Mouse (Mus musculus) hindbrain, embryonic 16.5 days (tissue): Measurements from ENCODE around the gene Zfp553. TPM values are rescaled to one million over a fixed set of nuclear protein-coding genes. Genes with fewer than 3 reads are reported as not detected.
A peak's percentile ranks its signal among the peaks of the same experiment; 100 is the strongest.

Source experiments
- ATAC-seq: fragments of 200-750 bp; cut with Nextera tagmentation; 2 replicates; pipeline ENCODE4 v1.8.0; 2017; ENCODE audit warnings: moderate TSS enrichment, moderate library complexity
- H3K27ac ChIP-seq: fragments of 300-500 bp; sonication (generic); 2 replicates; pipeline ENCODE4 v1.5.1; 2014; ENCODE audit warnings: low read depth, mild to moderate bottlenecking, control low read depth, low read length, moderate library complexity
- H3K27me3 ChIP-seq: fragments of 300-500 bp; sonication (generic); replicated peaks from 2 replicates; pipeline ENCODE4 v1.6.1; 2014; ENCODE audit warnings: low read length; ENCODE audit not compliant: control insufficient read depth, insufficient read depth
- H3K36me3 ChIP-seq: fragments of 300-500 bp; sonication (generic); 2 replicates; pipeline ENCODE4 v1.6.1; 2014; ENCODE audit warnings: mild to moderate bottlenecking, low read length, moderate library complexity, mixed read lengths; ENCODE audit not compliant: control insufficient read depth, insufficient read depth
- H3K4me1 ChIP-seq: fragments of 300-500 bp; sonication (generic); 2 replicates; pipeline ENCODE4 v1.6.1; 2014; ENCODE audit warnings: low read depth, low read length; ENCODE audit not compliant: control insufficient read depth, insufficient read depth
- H3K4me2 ChIP-seq: fragments of 300-500 bp; sonication (generic); 2 replicates; pipeline ENCODE4 v1.6.1; 2014; ENCODE audit warnings: mild to moderate bottlenecking, low read length, control low read depth, moderate library complexity
- H3K4me3 ChIP-seq: fragments of 300-500 bp; sonication (generic); 2 replicates; pipeline ENCODE4 v1.5.1; 2014; ENCODE audit warnings: mild to moderate bottlenecking, low read length, control low read depth, moderate library complexity
- H3K9ac ChIP-seq: fragments of 300-500 bp; sonication (generic); 2 replicates; pipeline ENCODE4 v1.6.1; 2014; ENCODE audit warnings: low read depth, mild to moderate bottlenecking, control low read depth, low read length, moderate library complexity
- H3K9me3 ChIP-seq: fragments of 300-500 bp; sonication (generic); 2 replicates; pipeline ENCODE4 v1.6.1; 2014; ENCODE audit warnings: mild to moderate bottlenecking, low read length, moderate library complexity; ENCODE audit not compliant: control insufficient read depth
- WGBS: fragments of 180-500 bp; shearing (Covaris S2); extraction: QIAGEN DNeasy Blood & Tissue Kit; methylation state at CpG from one replicate; pipeline ENCODE4 v1.1.7; 2014; 5-methylcytosine and 5-hydroxymethylcytosine counted together
- polyA plus RNA-seq: library from polyadenylated mRNA; unstranded; fragments of >200 nt; fragmentation: Nextera tagmentation; extraction: Ambion mirVana; gene quantifications from 2 replicates; pipeline ENCODE4 v1.2.1, GENCODE M21; 2015

The Zfp553 gene
- polyA plus RNA-seq, 1 experiment from 2014 or later = 42.7 TPM

DNA sequence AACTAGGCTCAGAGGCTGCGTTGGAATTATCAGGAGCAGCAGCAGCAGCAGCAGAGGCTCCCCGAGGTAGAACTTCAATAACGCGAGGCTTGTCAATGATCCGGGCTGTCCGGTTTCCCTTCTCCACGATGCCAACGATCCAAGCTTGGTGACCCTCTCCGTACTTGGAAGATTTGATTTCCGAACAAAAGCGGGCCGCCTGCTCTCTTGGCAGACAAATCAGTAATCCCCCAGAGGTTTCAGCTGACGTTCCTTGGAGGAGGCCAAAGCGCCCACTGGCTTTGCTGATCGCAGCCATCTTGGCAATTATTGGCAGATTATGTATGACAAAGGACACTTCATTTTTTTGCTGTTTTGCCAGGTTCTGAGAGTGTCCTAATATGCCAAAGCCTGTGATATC is 39.7 kb downstream of the Zfp553 start:
- Histone ChIP-seq H3K9me3 (peaks cover 4% of the 10 kb centered on the region), H3K36me3 (peaks cover 4% of the 10 kb centered on the region), H3K27me3 (no peaks in the 10 kb centered on the region), H3K4me2 (peak overlapping the region; percentile 65), H3K4me3 (no peak overlapping the region; the same call in 1 of the 2 replicates), H3K4me1 (peaks cover 10% of the 10 kb centered on the region), H3K27ac (no peak overlapping the region), H3K9ac (no peak overlapping the region)
- WGBS = 90% methylated on average over 15 of the region's 15 CpGs
- no peak for ATAC-seq

DNA sequence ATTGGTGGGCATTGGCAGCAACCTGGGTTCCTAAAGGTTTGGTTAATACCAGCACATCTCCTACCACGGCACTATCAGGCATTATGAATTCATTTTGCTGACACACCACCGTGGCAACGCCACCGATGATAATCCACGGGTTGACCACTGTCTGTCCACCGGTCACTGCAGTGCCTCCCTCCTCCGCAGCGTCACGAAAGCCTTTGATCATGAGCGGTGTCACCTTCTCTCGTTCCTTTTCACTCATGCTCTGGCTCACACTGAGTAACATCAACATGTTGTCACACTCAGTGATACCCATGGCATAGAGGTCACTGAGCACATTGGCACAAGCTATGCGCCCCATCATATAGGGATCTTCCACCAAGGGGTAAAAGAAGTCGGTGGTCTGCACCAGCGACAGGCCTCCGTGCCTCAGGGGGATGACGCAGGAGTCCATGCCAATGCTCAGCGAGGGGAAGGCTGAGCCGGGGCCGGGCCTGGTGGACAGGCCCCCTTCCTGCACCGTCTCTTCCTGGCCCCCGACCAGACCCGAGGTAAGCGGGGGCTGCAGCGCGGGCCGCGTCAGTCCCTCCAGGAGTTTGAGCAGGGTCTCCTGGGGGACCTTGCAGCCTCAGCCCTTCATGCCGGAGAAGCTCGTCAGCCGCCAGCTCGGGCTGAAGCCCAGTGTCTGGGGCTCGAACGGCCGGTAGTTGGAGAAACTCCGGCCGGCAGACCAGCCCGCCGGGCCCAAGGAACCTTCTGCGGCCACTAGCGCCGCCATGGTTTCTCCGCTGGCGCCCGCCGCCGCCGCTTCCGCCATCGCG is 40.5 kb downstream of the Zfp553 start:
- H3K9ac ChIP-seq = peak overlapping the region; percentile 92
- H3K4me1 ChIP-seq = peaks cover 10% of the 10 kb centered on the region
- H3K27ac ChIP-seq = peak overlapping the region; percentile 88
- WGBS = 17% methylated on average over 43 of the region's 50 CpGs
- peak overlapping the region; percentile 65 for H3K4me2 ChIP-seq
- H3K4me3 ChIP-seq = peak overlapping the region; percentile 85
- peaks cover 4% of the 10 kb centered on the region for H3K36me3 ChIP-seq
- H3K9me3 ChIP-seq = peaks cover 2% of the 10 kb centered on the region
- no peaks in the 10 kb centered on the region for H3K27me3 ChIP-seq
- ATAC-seq = peak; percentile 69

DNA sequence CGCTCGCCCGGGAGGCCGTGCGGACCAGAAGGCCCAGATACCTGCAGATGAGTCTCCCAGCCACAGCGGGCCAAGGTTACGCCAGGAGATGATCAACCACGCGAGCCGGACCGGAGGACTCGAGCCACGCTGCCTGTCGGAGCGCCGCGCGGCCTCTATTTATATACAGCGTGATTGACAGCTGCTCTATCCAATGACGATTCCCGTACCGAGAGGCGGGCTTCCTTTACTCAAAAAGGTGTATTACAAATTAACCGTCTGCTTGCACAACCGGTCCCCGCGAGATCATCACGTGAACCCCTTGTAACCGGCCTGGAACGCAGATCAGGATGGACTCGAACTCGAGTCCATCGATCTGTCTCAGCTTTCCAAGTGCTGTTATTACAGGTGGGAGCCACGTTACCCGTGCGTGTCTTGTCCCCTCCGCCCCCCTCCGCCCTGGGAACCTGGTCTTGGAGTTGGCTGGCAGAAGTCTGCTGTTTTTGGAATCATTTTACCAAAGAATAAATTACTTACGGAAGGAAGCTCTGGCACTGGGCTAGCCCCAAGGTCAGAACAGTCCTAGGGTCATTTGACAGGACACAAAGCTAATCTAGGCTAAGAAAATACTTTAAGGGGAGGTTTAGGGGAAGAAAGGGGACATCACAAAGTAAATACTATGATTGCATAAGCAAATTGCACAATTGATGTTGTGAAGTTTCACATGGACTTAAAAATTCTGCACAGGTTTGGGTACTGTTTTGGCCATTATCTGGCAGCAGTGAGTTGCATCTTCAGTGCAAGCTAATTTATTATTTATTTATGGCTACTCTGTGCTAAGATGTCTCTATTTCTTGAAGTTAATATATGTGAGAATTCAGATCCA is 41.3 kb downstream of the Zfp553 start, which contains the start of gene Sephs2:
TSS of gene Sephs2 (minus strand) at position 131 of the 865 bp plus-strand sequence.
- ATAC-seq = peak; percentile 92
- Histone ChIP-seq H3K4me1 (peaks cover 10% of the 10 kb centered on the region), H3K27me3 (no peaks in the 10 kb centered on the region), H3K27ac (peak within 1 kb of the TSS; percentile 88), H3K9ac (peak within 1 kb of the TSS; percentile 92), H3K4me3 (peak within 1 kb of the TSS; percentile 85), H3K4me2 (peak within 1 kb of the TSS; percentile 65), H3K36me3 (peaks cover 4% of the 10 kb centered on the region), H3K9me3 (no peaks in the 10 kb centered on the region)
- WGBS = 2% methylated on average over 39 of the region's 39 CpGs

DNA sequence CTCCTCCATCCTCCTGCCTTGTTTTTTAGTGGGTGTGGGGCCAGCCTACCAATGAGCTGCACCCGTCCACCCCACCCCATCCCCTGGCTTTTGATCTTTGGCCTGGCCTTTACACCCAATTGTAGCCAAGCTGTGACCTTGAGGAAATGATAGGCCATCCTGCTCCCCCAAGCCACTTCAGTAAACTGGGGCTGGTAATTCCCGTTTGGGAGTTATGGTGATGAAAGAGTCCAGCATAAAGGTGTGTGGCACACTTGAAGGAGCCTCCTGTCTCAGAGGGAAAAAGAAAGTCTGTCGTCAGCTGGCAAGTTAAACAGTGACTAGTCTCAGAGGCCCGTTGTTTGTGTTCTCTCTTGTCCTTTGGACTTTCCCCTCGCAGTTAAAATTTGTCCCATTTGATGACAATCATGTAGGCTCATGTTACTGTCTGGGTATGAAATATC is 43.7 kb downstream of the Zfp553 start:
- H3K27ac ChIP-seq = no peak overlapping the region
- 74% methylated on average over 5 of the region's 5 CpGs for WGBS
- no peaks in the 10 kb centered on the region for H3K27me3 ChIP-seq
- ATAC-seq = no peak
- H3K4me3 ChIP-seq = no peak overlapping the region
- no peak overlapping the region for H3K4me2 ChIP-seq
- no peaks in the 10 kb centered on the region for H3K9me3 ChIP-seq
- no peaks in the 10 kb centered on the region; the same call in 1 of the 2 replicates for H3K36me3 ChIP-seq
- no peak overlapping the region for H3K9ac ChIP-seq
- H3K4me1 ChIP-seq = peaks cover 10% of the 10 kb centered on the region

DNA sequence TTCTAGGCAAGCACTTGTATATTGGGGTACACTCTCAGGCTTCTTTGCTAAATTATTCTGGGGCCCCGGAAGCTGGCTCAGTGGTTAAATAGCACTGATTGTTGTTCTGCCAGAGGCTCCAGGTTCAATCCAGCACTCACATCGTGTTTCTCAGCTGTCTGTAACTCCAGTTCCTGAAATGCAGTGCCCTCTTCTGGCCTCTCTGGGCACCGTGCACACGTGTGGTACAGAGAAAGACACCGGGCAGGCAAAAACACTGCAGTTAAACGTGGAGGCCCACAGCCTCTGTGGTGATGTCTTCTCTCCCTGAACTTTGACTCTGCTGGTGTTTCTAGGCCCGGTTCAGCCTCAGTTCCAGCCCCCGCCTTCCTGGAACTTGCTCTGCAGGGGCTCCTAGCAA is 45.5 kb downstream of the Zfp553 start:
- WGBS = 17% methylated on average over 8 of the region's 8 CpGs
- H3K27me3 ChIP-seq = no peaks in the 10 kb centered on the region
- no peak overlapping the region for H3K4me3 ChIP-seq
- no peak overlapping the region for H3K9ac ChIP-seq
- H3K4me1 ChIP-seq = peaks cover 3% of the 10 kb centered on the region; the same call in 1 of the 2 replicates
- H3K27ac ChIP-seq = no peak overlapping the region
- no peaks in the 10 kb centered on the region for H3K36me3 ChIP-seq
- no peak for ATAC-seq
- H3K4me2 ChIP-seq = no peak overlapping the region
- H3K9me3 ChIP-seq = no peaks in the 10 kb centered on the region

DNA sequence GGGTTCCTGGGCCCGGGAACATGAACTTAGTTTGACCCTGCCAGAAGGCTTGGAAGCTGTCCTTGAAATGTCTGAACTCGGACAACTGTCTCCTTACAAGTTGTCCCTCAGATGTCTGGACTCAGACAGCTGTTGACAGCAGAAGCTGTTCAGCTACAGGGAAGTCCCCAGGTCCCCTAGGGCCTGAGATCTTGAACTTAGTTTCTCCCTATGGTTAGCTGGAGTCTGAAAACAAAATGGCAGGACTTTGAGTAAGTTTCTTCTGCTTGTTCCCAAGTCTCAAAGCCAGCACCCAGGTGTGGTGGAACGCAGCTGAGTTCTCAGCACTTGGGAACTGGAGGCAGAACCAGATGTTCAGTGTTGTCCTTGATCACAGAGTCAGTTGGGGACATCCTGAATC is 47.2 kb downstream of the Zfp553 start:
- no peak overlapping the region for H3K4me3 ChIP-seq
- H3K9me3 ChIP-seq = no peaks in the 10 kb centered on the region
- no peaks in the 10 kb centered on the region for H3K27me3 ChIP-seq
- H3K36me3 ChIP-seq = no peaks in the 10 kb centered on the region
- H3K27ac ChIP-seq = no peak overlapping the region
- no peak overlapping the region for H3K9ac ChIP-seq
- no peaks in the 10 kb centered on the region for H3K4me1 ChIP-seq
- no peak overlapping the region for H3K4me2 ChIP-seq
- no peak for ATAC-seq
- WGBS = 70% methylated on average over 3 of the region's 3 CpGs

DNA sequence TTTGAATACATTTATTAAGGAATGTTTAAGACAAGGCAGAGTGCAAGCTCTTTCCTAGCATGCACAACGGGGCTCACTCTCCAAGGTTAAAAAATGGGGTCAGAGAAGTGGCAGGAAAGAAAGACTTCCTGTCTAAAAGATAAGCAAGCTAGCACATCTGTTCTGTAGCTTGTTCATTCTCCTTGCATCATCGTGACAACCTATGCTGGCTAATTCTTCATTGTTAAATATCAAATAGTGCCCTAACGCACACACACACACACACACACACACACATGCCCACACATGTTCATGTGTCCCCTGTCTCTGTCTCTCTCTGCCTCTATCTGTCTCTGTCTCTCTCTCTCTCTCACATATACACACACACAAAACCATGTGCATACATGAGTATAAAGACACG is 48.3 kb downstream of the Zfp553 start:
- H3K4me1 ChIP-seq = no peaks in the 10 kb centered on the region
- 83% methylated on average over 4 of the region's 4 CpGs for WGBS
- H3K9me3 ChIP-seq = no peaks in the 10 kb centered on the region
- no peaks in the 10 kb centered on the region for H3K27me3 ChIP-seq
- no peak overlapping the region for H3K4me2 ChIP-seq
- H3K9ac ChIP-seq = no peak overlapping the region
- no peak overlapping the region for H3K27ac ChIP-seq
- ATAC-seq = no peak
- no peaks in the 10 kb centered on the region for H3K36me3 ChIP-seq
- H3K4me3 ChIP-seq = no peak overlapping the region

DNA sequence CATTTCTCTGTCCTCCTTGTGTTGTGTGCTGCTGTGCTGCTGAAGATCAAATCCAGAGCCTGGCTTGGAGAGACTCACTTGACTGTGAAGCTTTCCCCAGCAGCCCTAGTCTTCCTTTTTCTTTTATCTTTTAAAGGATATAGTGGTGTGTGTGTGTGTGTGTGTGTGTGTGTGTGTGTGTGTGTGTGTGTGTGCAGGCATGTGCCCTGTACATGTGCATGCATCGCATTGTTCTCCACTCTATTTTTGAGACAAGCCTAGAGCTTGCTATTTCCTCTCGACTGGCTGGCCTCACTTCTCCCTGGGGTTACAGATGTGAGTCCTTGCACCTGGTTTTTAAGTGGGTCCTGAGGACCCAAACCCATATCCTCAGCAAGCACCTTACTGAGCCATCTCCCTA is 49.3 kb downstream of the Zfp553 start:
- ATAC-seq = no peak
- H3K27me3 ChIP-seq = no peaks in the 10 kb centered on the region
- H3K27ac ChIP-seq = no peak overlapping the region
- no peaks in the 10 kb centered on the region for H3K9me3 ChIP-seq
- no peak overlapping the region for H3K4me3 ChIP-seq
- no peaks in the 10 kb centered on the region for H3K4me1 ChIP-seq
- no peaks in the 10 kb centered on the region for H3K36me3 ChIP-seq
- H3K9ac ChIP-seq = no peak overlapping the region
- no peak overlapping the region for H3K4me2 ChIP-seq
- WGBS = 81% methylated on average over 2 of the region's 2 CpGs

DNA sequence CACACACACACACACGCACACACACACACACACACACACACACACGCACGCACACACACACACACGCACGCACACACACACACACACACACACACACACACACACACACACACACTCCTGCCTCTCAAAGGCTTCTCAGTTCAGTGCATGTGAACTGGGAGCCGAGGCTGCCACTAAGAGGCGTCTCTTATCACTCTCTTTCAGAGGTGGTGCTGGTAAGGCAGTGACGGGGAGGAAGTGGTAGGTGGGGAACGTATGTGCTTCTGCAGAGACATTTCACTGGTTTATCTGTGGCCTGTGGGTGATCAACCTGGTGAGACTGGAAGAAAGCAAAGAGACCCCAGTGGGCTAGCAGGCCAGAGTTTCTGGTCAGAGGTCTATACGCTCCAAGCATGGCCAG is 52.3 kb downstream of the Zfp553 start:
- no peak overlapping the region for H3K4me2 ChIP-seq
- 71% methylated on average over 8 of the region's 10 CpGs for WGBS
- H3K36me3 ChIP-seq = no peaks in the 10 kb centered on the region
- H3K4me1 ChIP-seq = no peaks in the 10 kb centered on the region
- no peak overlapping the region for H3K9ac ChIP-seq
- H3K27me3 ChIP-seq = no peaks in the 10 kb centered on the region
- no peak for ATAC-seq
- H3K4me3 ChIP-seq = no peak overlapping the region
- no peak overlapping the region for H3K27ac ChIP-seq
- peaks cover 8% of the 10 kb centered on the region for H3K9me3 ChIP-seq
